Mouse (Mus musculus): ENCODE measurements around the gene Ano6. TPM values are rescaled to one million over a fixed set of nuclear protein-coding genes. Genes with fewer than 3 reads are reported as not detected.

Ano6 gene
- total RNA-seq, 1 experiment from 2014 or later, result 57.2 TPM

GRCm38 (mm10) chr15:95856684-95857595 is 66.3 kb downstream of the Ano6 start:
- no peak for DNase-seq

- no peak for DNase-seq
Measured at GRCm38 (mm10) chr15:95858876-95859655, 68.4 kb downstream of the Ano6 start.

- DNase-seq, result no peak
Measured at GRCm38 (mm10) chr15:95863865-95864660, 73.4 kb downstream of the Ano6 start.

GRCm38 (mm10) chr15:95865311-95866100 is 74.9 kb downstream of the Ano6 start:
- no peak for DNase-seq

- no peak for DNase-seq
Measured at GRCm38 (mm10) chr15:95868172-95868571, 77.5 kb downstream of the Ano6 start.

GRCm38 (mm10) chr15:95869611-95870010 is 79.0 kb downstream of the Ano6 start:
- no peak for DNase-seq

GRCm38 (mm10) chr15:95871631-95872030 is 81.0 kb downstream of the Ano6 start:
- DNase-seq, result no peak

GRCm38 (mm10) chr15:95872447-95872846 is 81.8 kb downstream of the Ano6 start:
- DNase-seq, result no peak

- DNase-seq, result no peak
Measured at GRCm38 (mm10) chr15:95873276-95873675, 82.6 kb downstream of the Ano6 start.

GRCm38 (mm10) chr15:95874216-95874615 is 83.6 kb downstream of the Ano6 start:
- no peak for DNase-seq

- no peak for DNase-seq
Measured at GRCm38 (mm10) chr15:95874726-95875125, 84.1 kb downstream of the Ano6 start.

- DNase-seq, result peak; percentile 28
Measured at GRCm38 (mm10) chr15:95875898-95876297, 85.3 kb downstream of the Ano6 start.

- DNase-seq, result peak; percentile 26
Measured at GRCm38 (mm10) chr15:95880616-95881151, 90.0 kb downstream of the Ano6 start.

GRCm38 (mm10) chr15:95882436-95882835 is 91.8 kb downstream of the Ano6 start:
- no peak for DNase-seq

- DNase-seq, result peak; percentile 53
Measured at GRCm38 (mm10) chr15:95883559-95883958, 92.9 kb downstream of the Ano6 start.

GRCm38 (mm10) chr15:95884658-95885620 is 94.3 kb downstream of the Ano6 start:
- no peak for DNase-seq

GRCm38 (mm10) chr15:95885953-95886820 is 95.5 kb downstream of the Ano6 start:
- no peak for DNase-seq

GRCm38 (mm10) chr15:95887365-95887764 is 96.7 kb downstream of the Ano6 start:
- DNase-seq, result peak; percentile 31

GRCm38 (mm10) chr15:95888556-95888955 is 97.9 kb downstream of the Ano6 start:
- DNase-seq, result no peak
